ENCODE assay signal across 8 mouse cellular contexts in genomic region chr7:66199391-66199831, GRCm38 (mm10).
DNase-seq lines count a peak whose midpoint lies in the region; ATAC-seq lines count a peak whose summit lies in the region.

No protein-coding gene starts in this region.

- no peaks in the 10 kb centered on the region for H3K9me3 ChIP-seq in lung, embryonic 16.5 days (ENCODE audit: control insufficient read depth, low read length)
- peaks cover under 1% of the 10 kb centered on the region; the same call in 1 of the 2 replicates for H3K9me3 ChIP-seq in midbrain, embryonic 13.5 days

- no peak overlapping the region for H3K4me3 ChIP-seq in lung, embryonic 16.5 days (ENCODE audit: low read length)
- no peak overlapping the region for H3K4me3 ChIP-seq in midbrain, embryonic 13.5 days (replicated peaks)

- H3K27ac ChIP-seq in lung, embryonic 16.5 days (ENCODE audit: low read length): no peak overlapping the region
- H3K27ac ChIP-seq in midbrain, embryonic 13.5 days: no peak overlapping the region

- no peaks in the 10 kb centered on the region for H3K36me3 ChIP-seq in lung, embryonic 16.5 days (ENCODE audit: control insufficient read depth, insufficient read depth, low read length)
- H3K36me3 ChIP-seq in midbrain, embryonic 13.5 days: no peaks in the 10 kb centered on the region

- intact Hi-C loops in gastrocnemius, postnatal 14 days (cut with DNase I; ENCODE audit: low total_unique reads): no loop called here

- no peak overlapping the region for H3K9ac ChIP-seq in lung, embryonic 16.5 days (ENCODE audit: low read length)
- H3K9ac ChIP-seq in midbrain, embryonic 13.5 days (replicated peaks): no peak overlapping the region

- H3K4me1 ChIP-seq in lung, embryonic 16.5 days (replicated peaks; ENCODE audit: control insufficient read depth, insufficient read depth, low read length): peaks cover 25% of the 10 kb centered on the region
- H3K4me1 ChIP-seq in midbrain, embryonic 13.5 days (replicated peaks): 0 out of 2 replicates have a peak, but pooled peaks cover 4% of the 10 kb centered on the region

- no peak for DNase-seq in lung, postnatal 14 days
- DNase-seq in adrenal gland, postnatal 36 days: peak; percentile 66 to 77
- DNase-seq in gastrocnemius, postnatal 14 days: peak; percentile 54
- peak; percentile 37 to 41 for DNase-seq in layer of hippocampus, postnatal 14 days (ENCODE audit: low spot score in 2 of 2)
- DNase-seq in embryo, embryonic 11 days: no peak

- H3K4me2 ChIP-seq in lung, embryonic 16.5 days (ENCODE audit: low read depth, low read length): no peak overlapping the region
- no peak overlapping the region for H3K4me2 ChIP-seq in midbrain, embryonic 13.5 days (replicated peaks)

- peak; percentile 44; the same call in 1 of the 2 replicates for ATAC-seq in lung, embryonic 16.5 days (ENCODE audit: low read depth)
- 0 out of 2 replicates have a peak, but pooled peaks have one; percentile 34 for ATAC-seq in midbrain, embryonic 13.5 days
- no peak for ATAC-seq in inflammation-experienced regulatory T-cells, adult 6 months

- WGBS in lung, embryonic 16.5 days: 63% methylated on average over 5 of the region's 5 CpGs
- 82% methylated on average over 5 of the region's 5 CpGs for WGBS in midbrain, embryonic 13.5 days

- H3K27me3 ChIP-seq in lung, embryonic 16.5 days (ENCODE audit: control insufficient read depth, insufficient read depth, low read depth, low read length): no peaks in the 10 kb centered on the region
- H3K27me3 ChIP-seq in midbrain, embryonic 13.5 days: no peaks in the 10 kb centered on the region

Comparison
In these comparisons a context has a peak if more than half of its experiments do, and no peak if none do; other contexts are left out.
1. DNase-seq: peak in adrenal gland, postnatal 36 days (2 of 2), gastrocnemius, postnatal 14 days (single experiment) and layer of hippocampus, postnatal 14 days (2 of 2); none in lung, postnatal 14 days (single experiment) and embryo, embryonic 11 days (single experiment).